ENCODE assay signal across 19 mouse cellular contexts in genomic region chr1:18975500-18975899, GRCm38 (mm10).
DNase-seq lines count a peak whose midpoint lies in the region; ATAC-seq and TF ChIP-seq lines count a peak whose summit lies in the region.
"Had no signal": no experiment of that assay in that cellular context is flagged by ENCODE, and none has a peak within 500 bp of the region (broad histone marks: within the 10 kb centered on the region; RNA-seq: fewer than 3 reads in every experiment).

No protein-coding gene starts in this region.

- H3K4me3 ChIP-seq in forebrain, embryonic 16.5 days (replicated peaks; ENCODE audit: low read length) = no peak overlapping the region
- no peak overlapping the region for H3K4me3 ChIP-seq in forebrain, embryonic 13.5 days
- H3K4me3 ChIP-seq in midbrain, embryonic 11.5 days (ENCODE audit: low read depth, low read length) = no peak overlapping the region
- no peak overlapping the region for H3K4me3 ChIP-seq in midbrain, embryonic 13.5 days (replicated peaks)
- H3K4me3 ChIP-seq: embryonic facial prominence, embryonic 13.5 days; gastrocnemius, adult 2 months; heart, embryonic 12.5 days; hindbrain, embryonic 15.5 days had no signal

- no peak for TF ChIP-seq POLR2A in brain, embryonic 14.5 days (IDR thresholded peaks at IDR 0.05; ENCODE audit: borderline replicate concordance, extremely low read depth, insufficient read depth, insufficient read length, poor library complexity, severe bottlenecking)

- H3K27ac ChIP-seq in forebrain, embryonic 16.5 days (ENCODE audit: low read length) = no peak overlapping the region
- H3K27ac ChIP-seq in forebrain, embryonic 13.5 days = no peak overlapping the region
- H3K27ac ChIP-seq in midbrain, embryonic 11.5 days (ENCODE audit: low read depth, low read length) = no peak overlapping the region
- no peak overlapping the region for H3K27ac ChIP-seq in midbrain, embryonic 13.5 days
- H3K27ac ChIP-seq: embryonic facial prominence, embryonic 13.5 days; gastrocnemius, adult 2 months; hindbrain, embryonic 15.5 days had no signal

- H3K4me2 ChIP-seq in forebrain, embryonic 16.5 days (ENCODE audit: low read length) = no peak overlapping the region
- no peak overlapping the region for H3K4me2 ChIP-seq in forebrain, embryonic 13.5 days
- no peak overlapping the region for H3K4me2 ChIP-seq in midbrain, embryonic 11.5 days
- H3K4me2 ChIP-seq in midbrain, embryonic 13.5 days (replicated peaks) = no peak overlapping the region
- H3K4me2 ChIP-seq: embryonic facial prominence, embryonic 13.5 days; heart, embryonic 12.5 days; hindbrain, embryonic 15.5 days had no signal

- H3K27me3 ChIP-seq in forebrain, embryonic 16.5 days (replicated peaks; ENCODE audit: control insufficient read depth, insufficient read depth, low read length) = no peaks in the 10 kb centered on the region
- no peaks in the 10 kb centered on the region for H3K27me3 ChIP-seq in forebrain, embryonic 13.5 days
- no peaks in the 10 kb centered on the region for H3K27me3 ChIP-seq in midbrain, embryonic 11.5 days (ENCODE audit: control insufficient read depth, insufficient read depth, low read length)
- H3K27me3 ChIP-seq in midbrain, embryonic 13.5 days = no peaks in the 10 kb centered on the region
- H3K27me3 ChIP-seq: CH12.LX; embryonic facial prominence, embryonic 13.5 days; heart, embryonic 12.5 days; hindbrain, embryonic 15.5 days had no signal

- ATAC-seq in forebrain, embryonic 16.5 days = 0 out of 2 replicates have a peak, but pooled peaks have one; percentile 55
- ATAC-seq in forebrain, embryonic 13.5 days = no peak
- no peak for ATAC-seq in midbrain, embryonic 11.5 days (ENCODE audit: low FRiP score)
- no peak for ATAC-seq in midbrain, embryonic 13.5 days
- ATAC-seq: activated CD4-positive, CD25-positive, alpha-beta regulatory T cell, adult 4 months; Patski had no signal

- DNase-seq in midbrain, embryonic 11.5 days (ENCODE audit: low spot score, missing footprints) = peak; percentile 71
- peak; percentile 37 for DNase-seq in brain, embryonic 14.5 days (ENCODE audit: low read depth)
- peak; percentile 13 for DNase-seq in layer of hippocampus, adult 9-11 months
- DNase-seq in right cerebral cortex, adult 18-20 months = no peak
- DNase-seq: adrenal gland, postnatal 25 days; cerebellum, adult 11-12 months; cerebellum, adult 9-11 months; cerebellum, postnatal 36 days; gastrocnemius, adult 2 months; gastrocnemius, postnatal 25 days had no signal

- no peaks in the 10 kb centered on the region for H3K9me3 ChIP-seq in forebrain, embryonic 16.5 days (ENCODE audit: control insufficient read depth, low read length)
- no peaks in the 10 kb centered on the region for H3K9me3 ChIP-seq in forebrain, embryonic 13.5 days (replicated peaks)
- no peaks in the 10 kb centered on the region for H3K9me3 ChIP-seq in midbrain, embryonic 11.5 days (ENCODE audit: control insufficient read depth, low read length)
- H3K9me3 ChIP-seq in midbrain, embryonic 13.5 days = no peaks in the 10 kb centered on the region
- H3K9me3 ChIP-seq: embryonic facial prominence, embryonic 13.5 days; heart, embryonic 12.5 days; hindbrain, embryonic 15.5 days had no signal

- H3K9ac ChIP-seq in forebrain, embryonic 16.5 days (replicated peaks; ENCODE audit: low read depth, low read length) = no peak overlapping the region
- no peak overlapping the region for H3K9ac ChIP-seq in forebrain, embryonic 13.5 days
- H3K9ac ChIP-seq in midbrain, embryonic 11.5 days (ENCODE audit: low read length) = no peak overlapping the region
- no peak overlapping the region for H3K9ac ChIP-seq in midbrain, embryonic 13.5 days (replicated peaks)
- H3K9ac ChIP-seq: embryonic facial prominence, embryonic 13.5 days; heart, embryonic 12.5 days; hindbrain, embryonic 15.5 days had no signal

- H3K36me3 ChIP-seq in forebrain, embryonic 16.5 days (ENCODE audit: control insufficient read depth, insufficient read depth) = no peaks in the 10 kb centered on the region
- H3K36me3 ChIP-seq in forebrain, embryonic 13.5 days (ENCODE audit: poor library complexity, severe bottlenecking) = no peaks in the 10 kb centered on the region
- no peaks in the 10 kb centered on the region for H3K36me3 ChIP-seq in midbrain, embryonic 11.5 days (ENCODE audit: control insufficient read depth, insufficient read depth, low read length)
- no peaks in the 10 kb centered on the region for H3K36me3 ChIP-seq in midbrain, embryonic 13.5 days
- H3K36me3 ChIP-seq: embryonic facial prominence, embryonic 13.5 days; heart, embryonic 12.5 days; hindbrain, embryonic 15.5 days had no signal

- H3K4me1 ChIP-seq in forebrain, embryonic 16.5 days (replicated peaks; ENCODE audit: control insufficient read depth, insufficient read depth, low read length) = no peaks in the 10 kb centered on the region
- no peaks in the 10 kb centered on the region for H3K4me1 ChIP-seq in forebrain, embryonic 13.5 days
- no peaks in the 10 kb centered on the region for H3K4me1 ChIP-seq in midbrain, embryonic 11.5 days (ENCODE audit: control insufficient read depth, insufficient read depth, low read length)
- H3K4me1 ChIP-seq in midbrain, embryonic 13.5 days (replicated peaks) = no peaks in the 10 kb centered on the region
- H3K4me1 ChIP-seq: embryonic facial prominence, embryonic 13.5 days; heart, embryonic 12.5 days; hindbrain, embryonic 15.5 days had no signal

- no peak for TF ChIP-seq CTCF in brain, embryonic 14.5 days (IDR thresholded peaks at IDR 0.05; ENCODE audit: borderline replicate concordance, extremely low read depth, insufficient read depth, insufficient read length)

- WGBS in forebrain, embryonic 16.5 days = 60% methylated on average over 2 of the region's 2 CpGs
- WGBS in forebrain, embryonic 13.5 days = 77% methylated on average over 2 of the region's 2 CpGs
- WGBS in midbrain, embryonic 11.5 days = 84% methylated on average over 2 of the region's 2 CpGs
- WGBS in midbrain, embryonic 13.5 days = 67% methylated on average over 2 of the region's 2 CpGs
